Mouse (Mus musculus) gastrocnemius, adult 2 months (tissue): ENCODE data around the gene Zfp280d. TPM values are rescaled to one million over a fixed set of nuclear protein-coding genes. Genes with fewer than 3 reads are reported as not detected.

ENCODE experiments used
- DNase-seq: peaks from one replicate; pipeline ENCODE4 v3.0.0; 2022
- H3K27ac ChIP-seq: fragments of 200-600 bp; 2 replicates; pipeline ENCODE4 v1.8.1; 2022; ENCODE audit warnings: mild to moderate bottlenecking
- H3K4me3 ChIP-seq: fragments of 200-600 bp; 2 replicates; pipeline ENCODE4 v1.8.1; 2022; ENCODE audit warnings: mild to moderate bottlenecking, moderate library complexity
- CTCF ChIP-seq: fragments of 200-600 bp; IDR thresholded peaks from 2 replicates; pipeline ENCODE4 v1.8.1; 2022; ENCODE audit warnings: antibody characterized with exemption, mild to moderate bottlenecking, moderate library complexity
- intact Hi-C: fragments of 180-260 bp; cut with DNase I; formaldehyde crosslinking; loops from one replicate; pipeline ENCODE4 v1.15.1; 2025
- total RNA-seq, 2 experiments: library from RNA; stranded (reverse); gene quantifications; 2 replicates each; pipeline ENCODE4 v1.2.3; 2021

Zfp280d gene
- total RNA-seq, 2 experiments from 2014 or later, result 18.3 to 19.5 TPM

GRCm38 (mm10) chr9:72408131-72408586 is 133.5 kb downstream of the Zfp280d start:
- DNase-seq, result peak; percentile 82
- peak; percentile 97 for TF ChIP-seq CTCF
- peak overlapping the region; percentile 73 for H3K4me3 ChIP-seq
- H3K27ac ChIP-seq, result peak overlapping the region; percentile 16; the same call in 1 of the 2 replicates
- intact Hi-C loops, result loop anchor here (5.0 kb wide), 3 partner anchors 146 to 761 kb away; no protein-coding TSS in a partner anchor

- no peak overlapping the region for H3K4me3 ChIP-seq
- H3K27ac ChIP-seq, result no peak overlapping the region
- no peak for DNase-seq
- TF ChIP-seq CTCF, result no peak
- intact Hi-C loops, result loop anchor here (5.0 kb wide), 3 partner anchors 147 to 762 kb away; no protein-coding TSS in a partner anchor
Observed at GRCm38 (mm10) chr9:72409381-72410225, 134.9 kb downstream of the Zfp280d start.

- intact Hi-C loops, result no loop called here
- Histone ChIP-seq H3K4me3 (no peak overlapping the region), H3K27ac (no peak overlapping the region)
- no peak for TF ChIP-seq CTCF
- no peak for DNase-seq
Observed at GRCm38 (mm10) chr9:72411746-72412145, 137.1 kb downstream of the Zfp280d start.

Other genes with a start within 250 kb of the Zfp280d start
- 10 to 100 TPM; 24.3 to 32.1 TPM for gene Tcf12, start 163.0 kb upstream of the Zfp280d start, total RNA-seq
- gene Mns1, start 163.2 kb downstream of the Zfp280d start, total RNA-seq, result under 1 TPM; 0.08 TPM
- 1 to 10 TPM; 1.8 TPM for gene Tex9, start 217.4 kb downstream of the Zfp280d start, total RNA-seq